Mouse (Mus musculus) urinary bladder, postnatal 10 days (tissue): ENCODE measurements around the gene Rab11fip4.

Source experiments
- DNase-seq: peaks from one replicate; pipeline ENCODE4 v3.0.0; 2022; ENCODE audit warnings: low spot score

Rab11fip4 gene

GRCm38 (mm10) chr11:79654407-79654831 lies 63.4 kb downstream of the Rab11fip4 start:
- DNase-seq = no peak

- no peak for DNase-seq
These were observed 64.6 kb downstream of the Rab11fip4 start for GRCm38 (mm10) chr11:79655592-79655991.

- DNase-seq = no peak
These were observed 65.5 kb downstream of the Rab11fip4 start for GRCm38 (mm10) chr11:79656491-79656890.

GRCm38 (mm10) chr11:79657053-79657452 lies 66.0 kb downstream of the Rab11fip4 start:
- no peak for DNase-seq

- DNase-seq = no peak
These were observed 67.3 kb downstream of the Rab11fip4 start for GRCm38 (mm10) chr11:79658205-79658825.

- DNase-seq = peak; percentile 26
These were observed 69.6 kb downstream of the Rab11fip4 start for GRCm38 (mm10) chr11:79660361-79661205.

GRCm38 (mm10) chr11:79661877-79662545 lies 71.0 kb downstream of the Rab11fip4 start:
- DNase-seq = no peak

- no peak for DNase-seq
These were observed 72.1 kb downstream of the Rab11fip4 start for GRCm38 (mm10) chr11:79663158-79663557.

GRCm38 (mm10) chr11:79663570-79663969 lies 72.6 kb downstream of the Rab11fip4 start:
- no peak for DNase-seq

GRCm38 (mm10) chr11:79666544-79666943 lies 75.5 kb downstream of the Rab11fip4 start:
- no peak for DNase-seq

- DNase-seq = no peak
These were observed 78.2 kb downstream of the Rab11fip4 start for GRCm38 (mm10) chr11:79669210-79669609.

- DNase-seq = no peak
These were observed 78.9 kb downstream of the Rab11fip4 start for GRCm38 (mm10) chr11:79669947-79670346.

- DNase-seq = no peak
These were observed 79.5 kb downstream of the Rab11fip4 start for GRCm38 (mm10) chr11:79670411-79670945.

- DNase-seq = no peak
These were observed 80.8 kb downstream of the Rab11fip4 start for GRCm38 (mm10) chr11:79671668-79672281.

GRCm38 (mm10) chr11:79673072-79673471 lies 82.1 kb downstream of the Rab11fip4 start:
- DNase-seq = no peak

GRCm38 (mm10) chr11:79673717-79674116 lies 82.7 kb downstream of the Rab11fip4 start:
- no peak for DNase-seq

- no peak for DNase-seq
These were observed 83.2 kb downstream of the Rab11fip4 start for GRCm38 (mm10) chr11:79674231-79674630.

GRCm38 (mm10) chr11:79674632-79675031 lies 83.6 kb downstream of the Rab11fip4 start:
- DNase-seq = no peak

GRCm38 (mm10) chr11:79675285-79675684 lies 84.3 kb downstream of the Rab11fip4 start:
- no peak for DNase-seq

GRCm38 (mm10) chr11:79675994-79676393 lies 85.0 kb downstream of the Rab11fip4 start:
- DNase-seq = no peak

- DNase-seq = no peak
These were observed 85.5 kb downstream of the Rab11fip4 start for GRCm38 (mm10) chr11:79676483-79676967.

GRCm38 (mm10) chr11:79677402-79677801 lies 86.4 kb downstream of the Rab11fip4 start:
- DNase-seq = no peak
